Mouse (Mus musculus): ENCODE results near the gene Capns2.

DNA sequence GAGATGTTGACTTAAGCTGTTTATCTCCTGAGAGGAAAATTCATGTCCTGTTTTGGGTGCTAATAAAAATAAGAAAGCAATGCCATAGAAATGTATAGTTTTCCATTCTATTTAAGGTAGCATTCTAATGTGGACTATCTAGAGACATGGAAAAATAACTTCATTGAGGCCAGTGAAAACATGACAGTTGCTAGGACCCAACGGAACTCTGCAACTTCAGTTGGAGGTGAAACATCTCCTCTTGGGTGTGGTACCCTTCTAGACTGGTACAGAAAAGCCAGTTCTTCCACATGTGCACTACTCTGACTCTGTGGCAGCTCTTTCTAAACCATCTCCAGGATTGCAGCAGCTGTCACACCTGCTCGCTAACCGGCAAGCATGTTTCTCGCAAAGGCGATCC, at the start of gene Capns2:
- TF ChIP-seq CTCF (IDR thresholded peaks at IDR 0.05; ENCODE audit: borderline replicate concordance, insufficient read depth, low read depth, low read length) = no peak
- TF ChIP-seq POLR2A (IDR thresholded peaks at IDR 0.05; ENCODE audit: borderline replicate concordance, insufficient read depth, low read length) = no peak

All from cerebellum, adult 2 months (tissue).